Mouse (Mus musculus) inflammation-experienced regulatory T-cells, adult 6 months (primary cell): ENCODE measurements around the gene Setd3. TPM values are rescaled to one million over a fixed set of nuclear protein-coding genes. Genes with fewer than 3 reads are reported as not detected.
A peak's percentile ranks its signal among the peaks of the same experiment; 100 is the strongest.

Experiments used
- ATAC-seq: one replicate; pipeline ENCODE4 v1.8.0; 2017
- polyA plus RNA-seq, 3 experiments: library from polyadenylated mRNA; unstranded; fragments of 100-300 nt; shearing (Covaris generic); gene quantifications; one replicate each; pipeline ENCODE4 v1.2.1; 2017

Gene Setd3
- polyA plus RNA-seq, 3 experiments from 2014 or later: 27.7 to 33.1 (median 32.1) TPM

DNA sequence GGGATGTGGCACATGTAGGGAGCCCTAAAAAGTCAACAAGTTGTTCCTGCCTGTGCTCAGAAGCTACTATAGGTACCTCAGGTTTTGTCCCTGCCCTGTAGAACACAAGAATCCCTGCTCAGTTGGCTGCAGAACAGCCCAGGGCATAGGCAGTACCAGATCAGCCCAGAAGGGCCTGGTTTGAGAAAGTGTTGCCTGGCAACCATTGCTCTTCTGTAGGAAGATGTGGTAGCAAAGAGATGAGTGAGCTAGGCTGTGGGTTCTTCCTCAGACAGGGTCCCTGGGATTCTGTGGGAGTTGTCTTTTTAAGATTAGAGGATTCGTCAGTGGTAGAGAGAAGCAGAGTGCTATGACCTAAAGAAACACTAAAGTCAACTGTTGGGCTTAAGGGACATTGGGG is 21.0 kb upstream of the Setd3 start:
- ATAC-seq: no peak

DNA sequence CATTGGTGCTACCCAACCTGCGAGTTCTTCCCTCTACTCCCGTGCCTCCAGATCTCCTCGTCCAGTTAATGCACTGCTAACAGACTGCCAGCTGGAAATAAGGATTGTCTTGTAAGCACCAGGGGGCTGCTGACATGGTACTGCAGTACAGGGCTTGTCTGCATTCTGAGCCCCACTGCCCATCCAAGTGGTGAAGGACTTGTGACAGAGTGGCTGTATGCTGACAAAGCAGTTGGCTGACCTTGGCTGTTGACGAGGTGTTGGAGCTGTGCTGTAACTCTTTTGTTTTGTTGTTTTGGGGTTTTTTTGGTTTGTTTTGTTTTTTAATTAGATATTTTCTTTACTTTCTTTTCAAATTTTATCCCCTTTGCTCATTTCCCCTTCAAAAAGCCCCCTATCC is 19.3 kb upstream of the Setd3 start:
- ATAC-seq: no peak

DNA sequence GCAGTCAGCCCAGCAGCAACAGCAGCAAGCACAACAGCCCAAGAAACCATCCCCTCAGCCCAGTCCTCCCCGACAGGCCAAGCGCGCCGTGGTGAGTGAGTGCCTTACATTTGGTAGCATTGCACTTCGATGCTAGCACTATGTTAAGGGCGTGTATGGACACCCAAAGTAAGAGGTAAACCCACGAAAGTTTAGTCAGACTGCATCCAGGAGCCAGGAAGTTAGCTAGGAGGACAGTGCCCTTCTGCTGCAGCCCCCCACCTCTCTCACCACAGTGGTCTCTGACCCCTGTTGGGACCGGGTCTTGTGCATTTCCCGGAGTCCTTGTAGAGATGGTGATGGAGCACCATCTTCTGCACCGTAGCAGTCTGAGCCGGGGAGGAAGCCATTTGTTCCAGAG is 16.6 kb upstream of the Setd3 start:
- ATAC-seq: no peak

DNA sequence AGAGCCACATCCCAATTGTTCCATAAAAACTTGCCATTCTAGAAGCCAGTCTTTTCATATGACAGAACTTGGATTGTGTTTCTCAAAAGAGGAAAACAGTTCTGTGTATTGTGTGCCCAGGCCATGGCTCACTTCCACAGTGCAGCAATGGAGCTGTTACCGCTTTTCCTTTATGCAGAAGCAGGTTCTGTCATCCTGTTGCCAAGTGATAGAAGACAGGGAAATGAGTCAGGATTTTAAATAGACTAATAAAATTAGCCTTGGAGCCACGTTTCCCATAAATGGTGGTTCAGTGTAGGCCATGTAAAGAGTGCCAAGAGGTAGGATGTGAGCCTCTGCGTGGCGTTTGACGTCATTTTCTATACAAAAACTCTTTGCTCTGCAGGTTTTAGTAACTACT is 14.8 kb upstream of the Setd3 start:
- no peak for ATAC-seq

GRCm38 (mm10) chr12:108187541-108188091 is 8.5 kb upstream of the Setd3 start:
- no peak for ATAC-seq

DNA sequence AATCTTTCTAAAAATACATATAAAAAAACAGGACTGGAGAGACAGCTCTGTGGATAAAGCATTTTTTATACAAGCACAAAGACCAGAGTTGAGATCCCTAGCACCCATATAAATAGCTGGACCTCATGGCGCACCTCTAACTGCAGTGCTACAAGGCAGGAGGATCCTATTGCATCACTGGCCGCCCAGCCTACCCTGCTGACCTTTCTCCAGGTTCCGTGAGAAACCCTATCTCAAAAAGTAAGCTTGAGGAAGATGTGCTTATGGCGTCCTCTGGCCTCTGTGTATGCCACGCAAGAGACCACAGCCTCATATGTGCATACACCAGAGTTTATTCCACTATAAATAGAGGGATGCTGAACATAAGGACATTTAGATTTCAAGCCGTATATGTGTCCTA is 2.6 kb upstream of the Setd3 start:
- ATAC-seq: no peak

DNA sequence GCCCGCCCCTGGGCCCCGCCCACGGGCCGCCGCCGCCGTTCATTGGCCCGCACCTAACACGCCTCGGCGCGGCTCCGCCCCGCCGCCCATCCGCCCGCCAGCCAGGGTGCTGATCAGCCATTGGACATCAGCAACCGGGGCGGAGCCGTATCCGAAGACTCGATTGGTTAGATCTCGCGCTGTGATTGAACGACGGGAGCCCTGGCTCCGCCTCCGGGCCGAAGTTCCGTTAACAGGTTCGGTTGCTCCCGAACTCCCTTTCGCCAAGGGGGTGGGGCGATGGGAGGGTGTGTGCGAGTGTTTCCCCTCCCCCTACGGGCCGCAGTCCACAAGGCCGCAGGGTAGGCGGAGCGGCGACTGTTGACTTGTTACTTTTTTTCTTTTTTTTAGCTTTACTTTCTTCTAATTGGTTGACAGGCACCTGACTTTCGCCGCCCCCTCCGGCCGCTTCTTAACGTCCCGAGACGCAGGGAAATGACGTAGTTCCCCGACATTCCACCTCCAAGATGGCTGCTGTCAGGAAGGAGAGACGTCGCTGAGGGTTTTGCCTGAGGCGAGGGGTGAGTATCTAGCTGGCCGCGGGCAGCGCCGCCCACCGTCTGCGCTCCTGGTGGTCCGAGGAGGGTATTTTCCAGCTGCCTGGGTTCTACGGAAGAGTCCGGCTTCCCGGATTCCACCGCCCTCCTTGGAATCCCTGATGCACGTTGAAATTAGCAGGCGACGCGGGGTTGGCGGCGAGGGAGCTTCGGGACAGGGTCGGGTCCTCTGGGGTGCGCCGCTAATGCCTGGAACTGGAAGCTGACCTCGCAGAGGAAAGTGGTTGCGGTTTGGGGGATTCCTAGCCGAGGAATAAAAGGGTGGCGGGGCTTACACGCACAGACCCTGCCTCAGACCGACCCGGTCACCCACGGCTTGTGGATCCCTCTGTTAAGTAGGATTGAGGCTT is 480 bp upstream of the Setd3 start, which contains the start of gene Ccnk:
Gene Ccnk, plus strand, starts transcription at position 259 of the 946 bp plus-strand sequence.
- peak; percentile 90 for ATAC-seq

GRCm38 (mm10) chr12:108178331-108179245 is 526 bp downstream of the Setd3 start:
- ATAC-seq: peak; percentile 24

DNA sequence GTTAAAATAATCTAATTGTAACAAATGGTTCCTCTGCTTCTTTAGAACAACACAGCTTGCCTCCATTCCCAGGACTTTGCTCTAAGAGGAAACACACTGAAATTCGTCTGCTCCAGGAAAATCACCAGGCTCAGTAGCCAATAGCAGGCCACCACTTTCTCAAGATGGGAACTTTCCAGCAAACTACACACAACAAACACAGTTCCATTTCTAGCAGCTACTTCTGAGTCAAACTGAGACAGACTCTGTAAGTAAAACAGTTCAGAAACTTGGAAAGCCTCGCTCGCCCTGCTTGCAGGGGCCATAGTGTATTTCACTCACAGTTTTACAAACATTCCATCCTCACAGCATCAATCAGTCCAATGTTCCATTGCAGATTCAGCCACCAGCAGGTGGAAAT is 2.7 kb downstream of the Setd3 start:
- no peak for ATAC-seq

DNA sequence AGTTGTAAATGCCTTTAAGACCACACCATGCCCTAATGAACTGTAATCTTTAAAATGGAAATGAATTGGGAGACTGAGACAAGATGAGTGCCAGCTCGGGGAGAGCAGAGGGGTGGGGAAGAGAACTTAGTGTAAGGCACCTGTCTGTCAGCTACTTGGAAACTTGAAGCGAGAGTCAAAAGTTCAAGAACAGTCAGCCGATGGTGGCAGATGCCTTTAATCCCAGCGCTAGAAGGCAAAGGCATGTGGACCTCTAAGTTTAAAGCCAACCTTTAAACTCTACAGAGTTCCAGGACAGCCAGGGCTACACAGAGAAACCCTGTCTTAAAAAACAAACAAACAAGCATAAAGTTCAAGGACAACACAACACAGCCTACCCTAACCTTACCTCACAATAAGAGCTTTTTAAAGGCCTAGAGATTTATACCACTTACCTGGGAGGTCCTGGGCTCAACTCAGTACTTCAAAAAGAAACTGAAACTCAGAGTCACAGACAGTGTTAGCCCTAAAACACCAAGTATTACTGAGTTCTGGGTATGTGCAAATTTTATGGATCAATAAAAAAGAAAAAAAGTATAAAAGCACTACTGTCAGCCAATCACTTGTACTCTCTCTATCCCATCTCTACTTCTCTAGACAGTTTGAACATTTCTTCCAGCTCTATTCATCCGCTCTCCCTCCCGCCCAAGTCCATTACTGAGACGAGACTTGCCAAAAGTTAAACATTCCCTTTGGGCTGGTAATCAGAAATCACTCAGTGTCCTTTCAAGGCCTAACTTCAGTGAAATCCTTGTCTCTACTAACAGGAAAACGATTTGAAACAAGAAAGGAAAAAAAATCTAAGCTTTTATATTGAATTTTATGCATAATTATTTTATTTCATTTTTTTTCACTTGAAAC is 4.3 kb downstream of the Setd3 start:
- ATAC-seq: no peak

DNA sequence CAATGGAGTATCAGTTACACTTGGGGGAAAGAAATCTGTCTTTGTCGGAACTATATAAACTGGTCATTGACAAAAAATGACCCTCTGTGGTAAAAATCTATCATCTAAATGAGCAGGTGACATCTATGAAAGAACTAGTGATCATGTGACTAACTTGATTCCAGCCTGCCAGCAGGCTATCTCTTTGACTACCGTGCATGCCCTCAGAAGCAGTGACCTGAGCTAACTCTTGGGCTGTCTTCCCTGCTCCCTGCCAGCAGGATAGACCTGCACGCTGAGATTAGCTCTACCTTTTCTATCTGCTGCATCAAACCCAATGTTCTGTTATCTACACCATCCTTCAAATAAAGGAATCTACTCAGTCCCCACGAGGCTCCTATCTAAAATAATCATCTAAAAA is 6.5 kb downstream of the Setd3 start:
- no peak for ATAC-seq

- no peak for ATAC-seq
These were observed 7.8 kb downstream of the Setd3 start for GRCm38 (mm10) chr12:108171336-108171735.

GRCm38 (mm10) chr12:108170467-108170866 is 8.6 kb downstream of the Setd3 start:
- ATAC-seq: no peak

DNA sequence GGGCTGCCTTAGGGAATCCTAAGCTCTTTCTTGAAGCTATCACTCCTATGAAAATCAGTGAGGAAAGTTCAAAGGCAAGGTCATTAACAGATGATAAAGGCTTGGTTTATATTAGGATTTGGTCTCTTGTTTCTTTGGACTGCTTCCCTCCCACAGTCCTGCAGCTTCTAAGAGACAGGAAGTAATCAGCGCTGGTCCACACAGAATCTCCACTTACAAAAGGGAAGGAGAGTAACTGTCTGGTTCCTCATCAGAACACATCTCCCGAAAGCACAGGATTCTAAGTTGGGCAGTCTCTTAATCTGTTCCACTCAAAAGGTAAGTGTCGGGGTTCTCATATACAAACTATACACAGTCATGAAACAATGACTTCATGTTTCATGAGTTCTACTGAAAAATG is 10.2 kb downstream of the Setd3 start:
- ATAC-seq: no peak

GRCm38 (mm10) chr12:108163706-108164105 is 15.4 kb downstream of the Setd3 start:
- ATAC-seq: no peak

DNA sequence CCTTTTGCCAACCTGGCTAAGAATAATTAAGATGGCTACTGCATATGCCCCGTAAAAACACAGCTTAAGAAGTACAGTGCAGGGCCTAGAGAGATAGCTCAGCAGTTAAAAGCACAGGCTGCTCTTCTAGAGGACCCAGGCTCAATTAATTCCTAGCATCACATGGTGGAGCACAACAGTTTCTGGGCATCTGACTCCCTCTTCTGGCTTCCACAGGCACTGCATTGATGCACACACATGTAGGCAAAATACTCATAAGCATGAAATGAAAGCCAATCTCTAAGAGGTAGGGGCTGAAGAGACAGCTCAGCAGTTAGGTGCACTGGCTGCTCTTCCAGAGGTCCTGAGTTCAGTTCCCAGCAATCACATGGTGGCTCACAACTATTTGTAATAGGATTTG is 17.1 kb downstream of the Setd3 start:
- ATAC-seq: no peak

GRCm38 (mm10) chr12:108159863-108160262 is 19.3 kb downstream of the Setd3 start:
- no peak for ATAC-seq

DNA sequence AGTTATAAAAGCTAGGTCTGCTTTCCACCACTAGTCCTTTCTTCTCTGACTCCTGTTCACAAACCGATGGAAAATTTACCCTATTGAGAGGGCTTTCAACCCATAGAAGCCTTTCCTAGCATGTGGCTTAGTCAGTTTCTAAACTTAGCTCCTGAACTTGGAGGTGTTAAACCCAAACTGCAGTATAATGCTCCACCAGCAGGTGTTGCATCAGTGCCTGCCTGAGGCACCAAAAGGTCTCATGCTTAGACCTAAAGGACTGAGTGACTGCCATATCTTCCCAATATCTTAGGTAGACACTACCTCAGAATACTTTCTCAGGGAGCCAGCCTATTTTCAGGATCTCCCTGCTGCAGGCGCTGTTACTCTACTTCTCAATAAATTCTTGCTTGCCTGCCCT is 26.4 kb downstream of the Setd3 start:
- ATAC-seq: no peak

DNA sequence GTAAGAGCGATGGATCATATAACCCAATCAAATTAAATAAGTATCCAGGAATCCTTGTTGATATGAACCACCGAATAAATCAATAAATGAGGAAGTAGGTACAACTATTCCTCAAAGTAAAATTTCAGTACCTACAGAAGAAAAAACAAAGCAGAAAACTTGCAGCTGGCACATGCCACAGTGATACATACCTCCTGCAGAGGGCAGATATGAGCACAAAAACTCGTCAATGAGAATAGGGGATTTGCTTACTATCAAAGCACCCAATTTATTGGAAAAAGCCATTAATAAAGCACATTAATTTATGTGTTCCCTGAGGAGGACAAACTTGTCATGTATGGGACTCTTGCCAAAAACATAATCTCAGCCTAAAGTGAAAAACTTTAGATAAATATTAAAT is 29.4 kb downstream of the Setd3 start:
- ATAC-seq: no peak

- no peak for ATAC-seq
These were observed 33.9 kb downstream of the Setd3 start for GRCm38 (mm10) chr12:108145198-108145597.

GRCm38 (mm10) chr12:108143624-108144498 is 35.3 kb downstream of the Setd3 start:
- ATAC-seq: no peak
